Mouse (Mus musculus) small intestine, adult 2 months (tissue): Measurements from ENCODE around the gene Acsm3.

Experiments used
- CTCF ChIP-seq: fragments of 200-500 bp; IDR thresholded peaks from 2 replicates; pipeline ENCODE4 v1.5.1; 2012; ENCODE audit warnings: low read depth, mild to moderate bottlenecking, control low read depth, inconsistent platforms, low read length, moderate library complexity, mixed read lengths; ENCODE audit not compliant: insufficient replicate concordance, insufficient read length; ENCODE audit errors: extremely low read depth
- POLR2A ChIP-seq: fragments of 200-500 bp; IDR thresholded peaks from 2 replicates; pipeline ENCODE4 v1.6.1; 2012; ENCODE audit warnings: low read depth, mild to moderate bottlenecking, control low read depth, inconsistent platforms, low read length, moderate library complexity

GRCm38 (mm10) chr7:119748761-119749160 lies 12.0 kb upstream of the Acsm3 start:
- TF ChIP-seq POLR2A (no peak), CTCF (no peak)
